Mouse (Mus musculus): ENCODE measurements around the gene Osbpl3.

The Osbpl3 gene

DNA sequence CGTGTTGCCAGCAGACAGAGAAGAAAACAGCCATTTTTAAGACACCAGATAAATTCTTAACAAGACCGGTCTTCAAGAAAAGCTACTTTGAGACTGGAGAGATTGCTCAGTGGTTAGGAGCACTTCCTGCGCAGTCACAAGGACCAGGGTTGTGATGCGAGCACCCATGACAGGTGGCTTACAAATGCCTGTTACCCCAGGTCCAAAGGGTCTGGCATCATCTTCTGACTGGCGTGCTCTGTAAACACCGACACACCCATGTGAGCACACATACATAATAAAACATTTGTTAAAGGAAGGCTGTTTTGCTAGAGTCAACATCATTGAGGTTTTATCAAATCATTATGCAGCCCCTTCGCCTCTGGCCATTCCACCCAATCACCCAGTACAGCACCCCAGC lies 176.4 kb downstream of the Osbpl3 start:
- no peak for DNase-seq (ENCODE audit: low read depth)

DNA sequence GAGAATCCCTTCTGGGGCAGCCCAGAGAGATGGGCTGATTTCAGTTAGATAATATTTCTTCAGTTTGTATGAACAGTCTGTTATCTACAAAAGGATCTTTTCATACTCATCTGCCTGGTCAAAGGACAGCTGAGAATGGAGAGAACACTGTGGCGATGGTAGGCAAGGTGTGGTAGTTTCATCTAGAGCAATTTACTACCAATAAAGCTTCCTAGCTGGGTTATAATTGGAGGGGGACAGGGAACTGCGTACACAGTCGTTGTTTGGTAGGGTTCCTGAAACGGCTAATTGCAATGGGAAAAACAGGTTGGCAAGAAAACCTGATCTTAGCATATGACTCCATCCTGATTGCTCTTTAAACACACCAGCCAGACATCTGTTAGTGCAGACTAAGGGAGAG lies 182.1 kb downstream of the Osbpl3 start:
- DNase-seq (ENCODE audit: low read depth) = no peak

DNA sequence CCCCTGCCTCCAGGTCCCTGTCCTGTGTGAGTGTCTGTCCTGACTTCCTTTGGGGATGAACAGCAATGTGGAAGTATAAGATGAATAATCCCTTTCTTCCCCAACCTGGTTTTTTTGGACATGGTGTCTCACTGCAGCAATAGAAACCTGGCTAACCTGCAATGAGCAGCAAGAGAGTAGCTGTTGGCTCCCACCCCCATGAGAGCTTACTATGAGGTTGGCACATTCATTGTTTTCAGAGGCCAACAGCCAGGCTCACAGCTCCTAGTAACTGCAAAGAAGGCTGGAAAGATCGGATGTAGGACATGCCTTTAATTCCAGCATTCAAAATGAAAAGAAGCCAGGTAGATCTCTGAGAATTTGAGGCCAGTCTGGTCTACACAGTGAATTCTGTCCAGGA lies 182.6 kb downstream of the Osbpl3 start:
- no peak for DNase-seq (ENCODE audit: low read depth)

DNA sequence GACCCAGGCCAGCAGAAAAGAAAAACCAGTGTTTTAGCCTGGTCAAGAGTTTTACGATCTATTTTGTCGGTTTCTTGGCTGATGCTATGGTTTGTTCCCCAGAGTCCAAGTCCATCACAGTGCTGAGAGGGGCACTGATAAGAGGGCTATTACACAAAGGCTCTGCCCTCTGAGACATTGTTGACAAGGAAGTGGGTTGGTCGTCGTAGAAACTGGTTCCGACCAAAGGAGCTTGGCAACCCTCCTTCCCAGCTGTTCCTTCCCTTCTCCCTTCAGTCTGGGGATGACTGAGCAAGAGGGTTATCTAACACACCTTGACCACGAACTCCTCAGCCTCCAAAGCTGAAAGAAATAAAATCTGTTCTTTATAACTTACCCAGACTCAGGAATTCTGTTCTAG lies 192.3 kb downstream of the Osbpl3 start, which contains the start of gene Gsdme:
Gsdme (minus strand) TSS at position 193 of the 400 bp plus-strand sequence.
- no peak for DNase-seq (ENCODE audit: low read depth)

DNA sequence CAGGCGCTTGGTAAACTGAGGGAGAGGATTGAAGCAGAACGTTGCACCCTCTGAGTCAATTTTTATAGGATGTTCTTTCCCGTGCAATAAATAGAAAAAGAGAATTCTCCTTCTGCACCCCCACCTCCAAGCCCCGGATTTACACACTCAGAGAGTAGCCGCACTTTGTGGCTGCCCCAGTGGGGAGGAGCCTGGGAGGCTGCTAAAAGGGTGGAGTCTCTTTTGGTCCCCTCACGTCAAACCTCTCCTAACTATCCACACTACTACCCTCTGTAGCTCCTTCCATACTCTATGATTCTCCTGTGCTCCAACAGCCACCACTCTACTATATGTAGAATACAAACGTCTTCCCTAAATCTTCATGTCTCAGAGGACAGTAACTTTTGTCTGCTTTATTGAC lies 193.7 kb downstream of the Osbpl3 start:
- peak; percentile 10 for DNase-seq (ENCODE audit: low read depth)

DNA sequence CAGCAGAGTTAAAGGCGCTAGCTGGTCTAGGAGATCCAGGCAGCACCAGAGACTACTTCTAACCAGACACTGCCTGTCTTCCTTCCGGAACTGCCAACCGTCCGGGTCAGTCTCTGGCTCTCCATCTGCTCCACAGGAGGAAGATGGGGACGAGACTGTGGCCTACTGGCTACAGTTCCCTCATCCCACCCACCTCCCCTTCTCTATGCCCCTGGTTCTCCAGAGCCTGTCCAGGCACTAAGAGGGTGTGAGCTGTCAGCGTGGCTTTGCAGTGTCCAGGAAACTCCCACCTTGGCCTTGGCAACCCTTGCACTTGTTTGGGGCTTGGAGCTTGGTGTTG lies 194.1 kb downstream of the Osbpl3 start:
- peak; percentile 9 for DNase-seq (ENCODE audit: low read depth)

DNA sequence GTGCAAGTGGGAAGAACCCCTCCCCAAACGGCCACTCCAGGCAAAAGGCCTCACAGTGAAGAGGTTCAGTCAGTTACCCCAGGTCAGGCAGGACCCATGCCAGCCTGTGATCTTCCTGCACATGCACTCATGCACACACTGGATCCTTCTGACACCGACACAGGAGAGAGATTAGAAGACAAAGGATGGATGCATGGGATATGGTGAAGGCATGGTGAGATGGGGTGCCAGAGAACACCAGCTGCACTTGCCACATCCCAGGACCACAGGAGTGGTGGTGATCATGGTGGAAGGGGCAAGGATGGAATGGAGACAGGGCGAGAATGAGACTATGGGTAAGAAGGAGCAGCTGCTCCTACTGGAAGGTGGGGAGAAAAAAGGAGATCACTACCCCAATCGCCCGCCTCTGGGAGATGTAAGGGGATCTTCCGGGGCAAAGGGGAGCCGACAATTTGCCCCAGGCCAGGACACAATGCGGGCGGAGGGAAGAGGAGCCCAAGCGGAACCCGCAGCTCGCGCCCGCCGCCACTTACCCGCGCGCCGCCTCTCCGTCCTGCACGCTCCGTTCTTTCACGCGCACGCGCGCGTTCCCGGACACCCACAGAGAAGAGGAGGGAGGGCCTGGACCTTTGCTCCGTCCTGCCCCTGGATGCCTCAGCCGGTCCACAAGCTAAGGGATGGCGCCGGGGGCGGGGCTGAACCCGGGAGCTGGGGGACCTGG lies 194.6 kb downstream of the Osbpl3 start:
- peak; percentile 63 for DNase-seq (ENCODE audit: low read depth)

DNA sequence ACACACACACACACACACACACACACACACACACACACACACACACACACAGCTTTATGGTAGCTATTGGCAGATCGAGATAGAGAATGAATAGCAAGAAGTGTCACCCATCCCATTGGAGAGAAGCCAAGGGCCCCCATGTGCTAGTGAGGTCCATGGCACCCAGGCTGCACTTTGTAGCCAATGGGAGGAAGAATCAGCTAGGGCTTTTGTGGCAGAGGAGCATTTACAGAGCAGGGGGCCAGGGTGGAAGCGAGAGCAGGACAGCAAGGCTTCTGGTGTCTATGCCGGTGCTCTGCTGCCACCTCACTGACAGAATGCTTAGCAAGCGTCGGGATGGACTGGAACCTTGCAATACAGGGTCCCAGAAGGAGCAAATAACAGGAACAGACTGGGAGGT lies 200.6 kb downstream of the Osbpl3 start:
- DNase-seq (ENCODE audit: low read depth) = no peak

DNA sequence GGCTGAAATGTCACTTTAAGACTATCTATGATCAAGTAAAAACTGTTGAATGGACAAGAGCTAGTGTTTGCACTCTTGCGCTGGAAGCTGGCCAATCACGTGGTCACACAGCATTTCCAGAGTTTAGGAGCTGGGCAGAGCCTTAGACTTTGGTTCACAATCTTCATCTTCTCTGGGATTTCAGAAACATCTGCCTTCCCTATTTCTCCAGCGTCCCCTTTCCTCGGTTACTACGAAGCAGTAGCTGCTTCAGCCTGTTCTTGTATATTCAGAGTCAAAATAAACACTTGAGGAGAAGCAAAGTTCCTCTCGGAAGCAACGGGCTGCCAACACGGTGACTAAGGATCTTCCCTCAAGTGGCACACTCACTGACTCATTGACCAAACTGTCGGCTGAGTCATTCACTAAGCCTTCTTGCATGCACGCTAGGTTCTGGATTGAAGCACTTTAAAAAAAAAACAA lies 201.2 kb downstream of the Osbpl3 start:
- DNase-seq (ENCODE audit: low read depth) = no peak

DNA sequence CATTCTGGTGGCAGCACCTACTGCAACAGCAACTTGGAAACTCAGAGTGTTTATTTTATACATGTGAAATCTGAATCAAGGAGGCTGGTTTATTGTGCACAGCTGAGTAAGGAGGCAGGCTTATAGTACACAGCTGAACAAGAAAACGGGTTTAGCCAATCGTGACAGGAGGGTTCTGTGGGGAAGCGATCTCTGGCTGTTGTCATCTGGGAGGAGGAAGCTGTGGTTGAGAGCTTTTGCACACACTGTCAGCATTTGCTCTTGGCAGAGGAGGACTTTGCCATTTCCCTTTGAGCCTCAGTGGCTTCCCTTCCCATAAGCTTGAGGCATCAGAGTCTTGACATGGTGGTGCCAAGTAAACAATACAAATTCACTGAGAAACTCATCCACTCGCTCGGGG lies 203.3 kb downstream of the Osbpl3 start:
- DNase-seq (ENCODE audit: low read depth) = peak; percentile 55

DNA sequence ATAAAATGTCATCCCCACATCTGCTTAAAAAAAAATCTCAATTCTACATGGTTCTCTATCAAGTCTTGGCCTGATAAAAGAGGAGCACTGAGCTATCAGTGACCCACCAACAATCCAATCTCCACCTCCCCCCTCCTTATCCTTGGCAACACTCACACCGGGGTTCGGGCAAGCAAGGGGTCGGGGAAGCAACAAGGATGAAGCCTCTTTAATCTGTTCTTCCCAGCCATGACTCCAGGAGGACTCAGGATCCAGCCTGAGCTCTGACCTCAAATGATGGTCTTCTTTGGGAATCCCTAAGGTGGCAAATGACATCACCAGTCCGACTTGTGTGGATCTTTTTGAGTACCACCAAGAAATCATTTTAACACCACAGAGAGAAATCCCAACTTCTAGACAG lies 208.2 kb downstream of the Osbpl3 start:
- DNase-seq (ENCODE audit: low read depth) = no peak

DNA sequence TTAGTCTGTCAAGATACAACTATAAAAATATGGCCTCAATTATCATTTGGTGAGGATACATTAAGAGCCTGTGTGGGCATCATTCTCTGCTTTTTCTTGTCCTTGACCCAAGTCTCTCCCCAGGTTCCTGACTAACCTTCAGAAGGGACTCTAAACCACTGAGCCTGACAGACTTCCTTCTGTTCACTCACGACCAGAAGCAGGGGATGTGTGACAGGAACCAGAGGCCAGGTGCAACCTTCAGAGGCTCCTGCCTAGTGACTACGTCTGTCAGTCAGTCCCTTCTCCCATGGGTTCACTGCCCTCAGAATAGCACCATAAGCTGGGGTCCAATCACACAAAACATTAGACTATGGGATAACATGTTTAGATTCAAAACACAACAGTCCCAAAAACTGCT lies 208.6 kb downstream of the Osbpl3 start:
- DNase-seq (ENCODE audit: low read depth) = no peak

DNA sequence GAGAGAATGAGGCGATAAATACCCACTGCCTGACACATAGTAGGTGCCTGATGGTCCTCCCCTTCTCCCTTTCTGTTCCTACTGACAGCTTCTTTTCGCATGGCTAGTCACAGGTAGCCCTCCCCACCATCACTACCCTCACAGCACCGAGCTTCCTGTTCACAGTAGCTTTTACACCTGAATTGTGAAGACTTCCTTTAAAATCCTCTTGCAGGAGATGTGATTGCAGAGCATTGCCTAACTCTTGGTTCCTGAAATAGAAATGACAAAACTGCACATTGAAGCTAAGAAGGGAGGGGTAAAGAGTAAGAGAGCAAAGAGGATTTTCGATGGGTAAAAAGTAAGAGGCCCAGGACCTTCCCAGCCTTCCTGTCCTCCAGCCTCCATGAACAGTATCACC lies 211.0 kb downstream of the Osbpl3 start:
- DNase-seq (ENCODE audit: low read depth) = no peak

DNA sequence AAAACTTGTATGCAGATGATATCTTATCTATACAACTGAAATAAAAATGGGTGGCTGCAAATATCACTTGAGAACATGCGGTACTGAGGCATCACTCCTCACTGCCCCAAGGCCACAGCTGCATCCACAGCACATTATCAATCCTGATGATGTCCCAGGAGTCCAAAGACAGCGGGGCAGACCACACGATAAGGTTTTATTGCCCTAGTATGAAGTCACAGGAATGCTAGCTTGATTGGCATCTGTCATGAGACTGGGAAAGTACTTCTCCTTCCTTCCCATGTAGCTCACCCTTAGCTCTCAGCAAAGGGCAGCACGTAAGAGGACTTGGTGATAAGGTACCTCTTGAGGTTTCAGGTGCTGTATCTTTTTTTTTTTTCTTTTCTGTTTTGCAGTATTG lies 211.9 kb downstream of the Osbpl3 start:
- no peak for DNase-seq (ENCODE audit: low read depth)
